Mouse (Mus musculus) kidney, adult 2 months (tissue): ENCODE data around the gene Fpgs.

Experiments used
- CTCF ChIP-seq: fragments of 200-500 bp; conservative IDR thresholded peaks from 2 replicates; pipeline ENCODE4 v1.5.1; 2011; ENCODE audit warnings: low read depth, mild to moderate bottlenecking, control low read depth, low read length, moderate library complexity, mixed read lengths; ENCODE audit not compliant: insufficient read depth, insufficient read length
- POLR2A ChIP-seq: fragments of 200-500 bp; IDR thresholded peaks from one replicate; pipeline ENCODE4 v1.6.1; 2011; ENCODE audit warnings: low read depth, low read length, control low read depth

DNA sequence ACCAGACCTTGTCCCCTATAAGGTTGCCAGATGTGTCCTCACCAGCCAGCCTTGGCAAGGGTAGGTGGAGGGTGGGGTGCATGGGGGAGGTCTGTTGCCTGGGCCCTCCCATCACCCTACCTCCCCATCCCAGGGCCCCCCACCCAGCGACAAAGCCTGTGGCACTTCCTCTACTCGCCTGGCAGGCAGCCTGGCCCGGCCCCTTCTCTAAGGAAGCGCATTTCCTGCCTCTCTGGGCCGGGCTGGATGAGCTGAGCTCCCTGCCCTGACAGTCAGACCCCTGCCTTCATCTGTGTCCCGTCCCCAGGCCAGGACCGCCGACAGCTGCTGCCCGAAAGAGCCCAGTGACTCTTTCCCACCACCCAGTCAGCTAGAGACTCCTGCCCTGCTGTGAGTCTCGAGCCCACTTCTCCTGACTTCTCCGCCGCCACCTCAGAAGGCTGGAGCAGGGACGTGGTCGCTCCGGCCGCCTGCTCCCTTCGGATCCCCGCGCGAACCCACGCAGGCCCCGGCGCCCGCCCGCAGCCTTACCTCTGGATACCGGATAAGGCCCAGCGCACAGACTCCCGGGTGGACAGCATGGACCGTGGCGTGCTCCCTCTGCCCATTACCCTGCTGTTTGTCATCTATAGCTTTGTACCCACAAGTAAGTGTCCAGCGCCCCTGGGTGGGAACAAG, 57.4 kb downstream of the Fpgs start, which contains the start of gene Eng:
- TF ChIP-seq POLR2A: peak; percentile 55
- no peak for TF ChIP-seq CTCF
